Mouse (Mus musculus) small intestine, adult 2 months (tissue): ENCODE data around the gene Nars2.

Experiments used
- CTCF ChIP-seq: fragments of 200-500 bp; IDR thresholded peaks from 2 replicates; pipeline ENCODE4 v1.5.1; 2012; ENCODE audit warnings: low read depth, mild to moderate bottlenecking, control low read depth, inconsistent platforms, low read length, moderate library complexity, mixed read lengths; ENCODE audit not compliant: insufficient replicate concordance, insufficient read length; ENCODE audit errors: extremely low read depth
- POLR2A ChIP-seq: fragments of 200-500 bp; IDR thresholded peaks from 2 replicates; pipeline ENCODE4 v1.6.1; 2012; ENCODE audit warnings: low read depth, mild to moderate bottlenecking, control low read depth, inconsistent platforms, low read length, moderate library complexity

DNA sequence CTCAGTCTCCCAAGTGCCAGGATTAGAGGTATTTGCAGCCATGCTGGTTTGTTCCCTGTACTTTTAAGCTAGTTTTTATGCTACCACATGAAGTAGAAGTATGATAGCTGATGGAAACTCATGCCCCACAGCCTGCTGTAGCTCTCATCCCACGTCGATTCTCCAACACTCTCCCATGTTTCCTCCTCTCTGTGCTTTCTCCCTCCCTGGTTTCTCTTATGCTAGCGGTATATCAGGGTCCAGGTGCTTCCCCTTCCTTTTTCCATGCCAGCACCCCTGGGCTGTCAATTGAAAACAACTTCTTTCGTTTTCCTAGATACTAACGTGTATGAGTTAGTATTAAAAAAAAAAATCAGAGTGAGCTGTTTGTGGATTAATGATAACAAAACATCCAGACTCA lies 120.8 kb downstream of the Nars2 start:
- TF ChIP-seq CTCF, result no peak
- TF ChIP-seq POLR2A, result no peak
